Mouse (Mus musculus) myocyte (in vitro differentiated cells): ENCODE results near the gene Vps26b. TPM values are rescaled to one million over a fixed set of nuclear protein-coding genes. Genes with fewer than 3 reads are reported as not detected.

Experiments used
- H3K27me3 ChIP-seq: one replicate; pipeline ENCODE4 v1.6.1; 2011; ENCODE audit not compliant: control insufficient read depth, insufficient read depth, insufficient read length
- H3K36me3 ChIP-seq: one replicate; pipeline ENCODE4 v1.6.1; 2011; ENCODE audit not compliant: control insufficient read depth, insufficient read depth
- H3K4me2 ChIP-seq: one replicate; pipeline ENCODE4 v1.6.1; 2011; ENCODE audit warnings: low read depth, control low read depth
- H3K4me3 ChIP-seq: one replicate; pipeline ENCODE4 v1.5.1; 2011; ENCODE audit warnings: mild to moderate bottlenecking, control low read depth, moderate library complexity
- H3K79me2 ChIP-seq: one replicate; pipeline ENCODE4 v1.6.1; 2011; ENCODE audit not compliant: control insufficient read depth, insufficient read depth
- H3ac ChIP-seq: one replicate; pipeline ENCODE4 v1.6.1; 2011; ENCODE audit not compliant: control insufficient read depth, insufficient read length
- CEBPB ChIP-seq: IDR thresholded peaks from 2 replicates; pipeline ENCODE4 v1.6.1; 2011; ENCODE audit warnings: mild to moderate bottlenecking, moderate library complexity; ENCODE audit not compliant: poor library complexity, insufficient read depth, severe bottlenecking
- E2F4 ChIP-seq: IDR thresholded peaks from one replicate; pipeline ENCODE4 v1.6.1; 2011; ENCODE audit warnings: mild to moderate bottlenecking, control low read depth, moderate library complexity; ENCODE audit not compliant: insufficient read depth
- MAX ChIP-seq: IDR thresholded peaks from one replicate; pipeline ENCODE4 v1.6.1; 2011; ENCODE audit warnings: low read depth, mild to moderate bottlenecking, control low read depth
- MYOD1 ChIP-seq, 3 experiments: IDR thresholded peaks; one replicate each; pipeline ENCODE4 v1.6.1; 2011; ENCODE audit warnings: control low read depth in 2 of 3, low read depth in 2 of 3, mild to moderate bottlenecking in 2 of 3, moderate library complexity in 1 of 3; ENCODE audit not compliant: insufficient read length in 2 of 3, control insufficient read depth in 1 of 3
- MYOG ChIP-seq, 3 experiments: IDR thresholded peaks; one replicate each; pipeline ENCODE4 v1.6.1; 2011; ENCODE audit warnings: control low read depth in 2 of 3, low read depth in 2 of 3, mild to moderate bottlenecking in 2 of 3; ENCODE audit not compliant: insufficient read length in 2 of 3, control insufficient read depth in 1 of 3, insufficient read depth in 1 of 3
- POLR2A ChIP-seq: IDR thresholded peaks from one replicate; pipeline ENCODE4 v1.6.1; 2011; ENCODE audit warnings: low read depth, mild to moderate bottlenecking, control low read depth, moderate library complexity; ENCODE audit not compliant: insufficient read length
- POLR2AphosphoS2 ChIP-seq: IDR thresholded peaks from one replicate; pipeline ENCODE4 v1.6.1; 2011; ENCODE audit warnings: low read depth, control low read depth; ENCODE audit not compliant: insufficient read length
- REST ChIP-seq: IDR thresholded peaks from one replicate; pipeline ENCODE4 v1.6.1; 2011; ENCODE audit warnings: mild to moderate bottlenecking, control low read depth, moderate library complexity; ENCODE audit not compliant: insufficient read depth, insufficient read length
- SRF ChIP-seq: IDR thresholded peaks from one replicate; pipeline ENCODE4 v1.6.1; 2011; ENCODE audit warnings: low read depth; ENCODE audit not compliant: control insufficient read depth, insufficient read length
- TCF12 ChIP-seq: IDR thresholded peaks from one replicate; pipeline ENCODE4 v1.6.1; 2011; ENCODE audit warnings: mild to moderate bottlenecking, control low read depth; ENCODE audit not compliant: poor library complexity, insufficient read depth, severe bottlenecking
- TCF3 ChIP-seq: IDR thresholded peaks from one replicate; pipeline ENCODE4 v1.6.1; 2011; ENCODE audit warnings: low read depth, control low read depth; ENCODE audit not compliant: insufficient read length
- USF1 ChIP-seq: IDR thresholded peaks from one replicate; pipeline ENCODE4 v1.6.1; 2011; ENCODE audit warnings: low read depth, mild to moderate bottlenecking, control low read depth, moderate library complexity
- polyA plus RNA-seq: library from polyadenylated mRNA; unstranded; fragments of >200 nt; fragmentation: generic; extraction: Trizol; gene quantifications from one replicate; pipeline ENCODE4 v1.2.1, GENCODE M21; 2012; ENCODE audit warnings: missing spikeins

The Vps26b gene
- polyA plus RNA-seq, 1 experiment, result 31.7 TPM

DNA sequence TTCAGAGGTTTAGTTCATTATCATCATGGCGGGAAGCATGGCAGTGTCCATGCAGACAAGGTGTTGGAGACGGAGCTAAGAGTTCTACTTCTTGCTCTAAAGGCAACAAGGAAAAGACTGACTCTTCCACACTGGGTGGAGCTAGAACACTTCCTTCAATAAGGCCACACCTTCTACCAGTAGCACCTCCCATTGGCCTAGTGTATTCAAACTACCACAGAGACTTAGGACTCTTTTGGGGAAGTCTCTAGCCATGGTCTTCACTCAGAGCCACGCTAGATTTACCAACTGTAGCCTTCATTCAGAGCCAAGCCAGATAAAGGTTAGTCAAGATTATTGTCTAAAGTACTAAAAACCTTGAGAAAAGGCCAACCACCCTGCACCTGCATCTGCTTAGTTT is 32.8 kb downstream of the Vps26b start:
- Histone ChIP-seq H3ac (no peak overlapping the region), H3K27me3 (no peaks in the 10 kb centered on the region), H3K4me3 (no peak overlapping the region), H3K79me2 (peaks cover 40% of the 10 kb centered on the region), H3K36me3 (peaks cover under 1% of the 10 kb centered on the region), H3K4me2 (no peak overlapping the region)
- no peak for TF ChIP-seq TCF3
- TF ChIP-seq CEBPB, result no peak
- no peak for TF ChIP-seq MYOG (IDR thresholded peaks at IDR 0.05; ENCODE audit: control insufficient read depth in 1 of 3, insufficient read depth in 1 of 3, insufficient read length in 2 of 3, low read depth in 2 of 3)
- TF ChIP-seq MYOD1 (IDR thresholded peaks at IDR 0.05; ENCODE audit: control insufficient read depth in 1 of 3, insufficient read length in 2 of 3, low read depth in 2 of 3), result no peak
- no peak for TF ChIP-seq REST
- no peak for TF ChIP-seq POLR2A
- no peak for TF ChIP-seq E2F4
- TF ChIP-seq SRF, result no peak
- no peak for TF ChIP-seq POLR2AphosphoS2
- no peak for TF ChIP-seq TCF12
- TF ChIP-seq USF1, result no peak
- no peak for TF ChIP-seq MAX

DNA sequence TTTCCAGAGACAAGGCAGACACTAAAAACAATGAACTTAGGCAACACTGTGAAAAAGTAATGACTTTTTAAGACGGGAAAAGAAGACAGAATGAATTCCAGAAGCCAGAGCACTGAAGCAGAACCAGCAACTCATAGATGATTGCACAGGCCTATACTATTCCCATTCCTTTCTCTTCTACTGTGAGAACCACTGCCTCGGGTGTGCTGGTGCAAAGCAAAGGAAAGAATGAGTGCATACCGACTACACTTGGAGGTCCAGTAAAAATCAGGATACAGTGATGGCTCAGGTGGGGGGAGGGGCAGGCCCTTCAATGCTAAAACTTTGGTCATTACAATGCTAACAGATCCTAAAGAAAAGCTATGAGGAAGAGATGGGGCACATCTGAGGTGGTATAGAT is 36.0 kb downstream of the Vps26b start:
- TF ChIP-seq MYOG (IDR thresholded peaks at IDR 0.05; ENCODE audit: control insufficient read depth in 1 of 3, insufficient read depth in 1 of 3, insufficient read length in 2 of 3, low read depth in 2 of 3) (no peak), E2F4 (no peak), CEBPB (no peak), REST (no peak), MYOD1 (IDR thresholded peaks at IDR 0.05; ENCODE audit: control insufficient read depth in 1 of 3, insufficient read length in 2 of 3, low read depth in 2 of 3) (no peak), MAX (no peak), POLR2AphosphoS2 (no peak), SRF (no peak), POLR2A (no peak), USF1 (no peak), TCF3 (no peak), TCF12 (no peak)
- Histone ChIP-seq H3K4me3 (no peak overlapping the region), H3K27me3 (no peaks in the 10 kb centered on the region), H3K4me2 (no peak overlapping the region), H3K36me3 (peaks cover 4% of the 10 kb centered on the region), H3ac (no peak overlapping the region), H3K79me2 (peaks cover 23% of the 10 kb centered on the region)

- Histone ChIP-seq H3ac (no peak overlapping the region), H3K4me2 (no peak overlapping the region), H3K36me3 (peaks cover 4% of the 10 kb centered on the region), H3K4me3 (no peak overlapping the region), H3K27me3 (no peaks in the 10 kb centered on the region), H3K79me2 (peaks cover 18% of the 10 kb centered on the region)
- TF ChIP-seq USF1 (no peak), POLR2A (no peak), POLR2AphosphoS2 (no peak), MYOD1 (IDR thresholded peaks at IDR 0.05; ENCODE audit: control insufficient read depth in 1 of 3, insufficient read length in 2 of 3, low read depth in 2 of 3) (no peak), E2F4 (no peak), MAX (no peak), CEBPB (no peak), REST (no peak), SRF (no peak), TCF3 (no peak), TCF12 (no peak)
Observed at GRCm38 (mm10) chr9:26993118-26993517, 36.7 kb downstream of the Vps26b start.

DNA sequence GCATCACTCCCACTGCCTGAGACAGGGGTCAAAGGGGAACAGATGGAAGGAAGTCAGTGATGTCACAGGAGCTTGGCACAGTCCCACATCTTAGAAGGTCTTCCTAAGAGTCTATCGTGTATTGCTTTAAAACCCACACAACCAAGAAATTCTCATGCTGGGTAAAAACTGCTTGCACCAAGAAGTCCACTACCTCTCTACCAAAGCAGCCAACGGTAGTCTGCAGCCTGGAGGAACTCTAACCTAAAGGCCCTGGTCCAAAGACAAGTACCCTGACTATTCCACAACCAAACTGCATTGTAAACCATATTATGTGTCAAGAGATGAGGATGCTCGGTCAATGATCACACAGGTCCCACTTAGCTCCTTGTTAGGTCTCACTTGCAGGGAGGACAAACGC is 39.7 kb downstream of the Vps26b start:
- H3ac ChIP-seq, result no peak overlapping the region
- peaks cover 3% of the 10 kb centered on the region for H3K79me2 ChIP-seq
- H3K36me3 ChIP-seq, result peaks cover 17% of the 10 kb centered on the region
- H3K4me2 ChIP-seq, result no peak overlapping the region
- no peaks in the 10 kb centered on the region for H3K27me3 ChIP-seq
- no peak for TF ChIP-seq TCF12
- no peak for TF ChIP-seq POLR2AphosphoS2
- no peak for TF ChIP-seq MYOG (IDR thresholded peaks at IDR 0.05; ENCODE audit: control insufficient read depth in 1 of 3, insufficient read depth in 1 of 3, insufficient read length in 2 of 3, low read depth in 2 of 3)
- TF ChIP-seq TCF3, result no peak
- TF ChIP-seq MAX, result no peak
- TF ChIP-seq MYOD1 (IDR thresholded peaks at IDR 0.05; ENCODE audit: control insufficient read depth in 1 of 3, insufficient read length in 2 of 3, low read depth in 2 of 3), result no peak
- no peak for TF ChIP-seq USF1
- no peak for TF ChIP-seq E2F4
- TF ChIP-seq POLR2A, result no peak
- H3K4me3 ChIP-seq, result no peak overlapping the region

- no peak overlapping the region for H3K4me3 ChIP-seq
- H3K79me2 ChIP-seq, result no peaks in the 10 kb centered on the region
- no peak for TF ChIP-seq SRF
- TF ChIP-seq POLR2AphosphoS2, result no peak
- TF ChIP-seq MAX, result no peak
- no peak for TF ChIP-seq MYOD1 (IDR thresholded peaks at IDR 0.05; ENCODE audit: control insufficient read depth in 1 of 3, insufficient read length in 2 of 3, low read depth in 2 of 3)
- no peak for TF ChIP-seq E2F4
- TF ChIP-seq TCF3, result no peak
- no peak for TF ChIP-seq USF1
- no peak for TF ChIP-seq MYOG (IDR thresholded peaks at IDR 0.05; ENCODE audit: control insufficient read depth in 1 of 3, insufficient read depth in 1 of 3, insufficient read length in 2 of 3, low read depth in 2 of 3)
- TF ChIP-seq REST, result no peak
- no peak for TF ChIP-seq CEBPB
- TF ChIP-seq TCF12, result no peak
- no peak for TF ChIP-seq POLR2A
- H3K36me3 ChIP-seq, result peaks cover 23% of the 10 kb centered on the region
- H3K27me3 ChIP-seq, result no peaks in the 10 kb centered on the region
- H3K4me2 ChIP-seq, result no peak overlapping the region
- no peak overlapping the region for H3ac ChIP-seq
Observed at GRCm38 (mm10) chr9:26985668-26986277, 44.1 kb downstream of the Vps26b start.
